Mouse (Mus musculus) lung, embryonic 15.5 days (tissue): Measurements from ENCODE around the gene Ttc29. TPM values are rescaled to one million over a fixed set of nuclear protein-coding genes. Genes with fewer than 3 reads are reported as not detected.

ENCODE experiments used
- ATAC-seq: fragments of 200-750 bp; cut with Nextera tagmentation; 2 replicates; pipeline ENCODE4 v1.8.0; 2017; ENCODE audit warnings: moderate number of reproducible peaks, borderline replicate concordance; ENCODE audit not compliant: low FRiP score, low TSS enrichment; ENCODE audit errors: extremely low read depth
- H3K27ac ChIP-seq: fragments of 300-500 bp; sonication (generic); 2 replicates; pipeline ENCODE4 v1.5.1; 2015; ENCODE audit warnings: moderate library complexity, mild to moderate bottlenecking, inconsistent platforms
- H3K27me3 ChIP-seq: fragments of 300-500 bp; sonication (generic); 2 replicates; pipeline ENCODE4 v1.6.1; 2015; ENCODE audit warnings: inconsistent platforms
- H3K36me3 ChIP-seq: fragments of 300-500 bp; sonication (generic); 2 replicates; pipeline ENCODE4 v1.6.1; 2015; ENCODE audit warnings: inconsistent platforms
- H3K4me1 ChIP-seq: fragments of 300-500 bp; sonication (generic); 2 replicates; pipeline ENCODE4 v1.6.1; 2015; ENCODE audit warnings: inconsistent platforms
- H3K4me2 ChIP-seq: fragments of 300-500 bp; sonication (generic); 2 replicates; pipeline ENCODE4 v1.6.1; 2015; ENCODE audit warnings: inconsistent platforms, mild to moderate bottlenecking, moderate library complexity
- H3K4me3 ChIP-seq: fragments of 300-500 bp; sonication (generic); 2 replicates; pipeline ENCODE4 v1.5.1; 2015; ENCODE audit warnings: mild to moderate bottlenecking, inconsistent platforms
- H3K9ac ChIP-seq: fragments of 300-500 bp; sonication (generic); 2 replicates; pipeline ENCODE4 v1.6.1; 2015; ENCODE audit warnings: inconsistent platforms
- H3K9me3 ChIP-seq: fragments of 300-500 bp; sonication (generic); 2 replicates; pipeline ENCODE4 v1.6.1; 2016; ENCODE audit warnings: inconsistent platforms
- WGBS: fragments of 180-500 bp; shearing (Covaris S2); methylation state at CpG from one replicate; pipeline ENCODE4 v1.1.7; 2015; 5-methylcytosine and 5-hydroxymethylcytosine counted together
- polyA plus RNA-seq: library from polyadenylated mRNA; unstranded; fragments of >200 nt; fragmentation: Nextera tagmentation; extraction: Ambion mirVana; gene quantifications from 2 replicates; pipeline ENCODE4 v1.2.1, GENCODE M21; 2015

The Ttc29 gene
- 1.3 and 2.0 TPM in 2 replicates for polyA plus RNA-seq

- peak; percentile 97 for ATAC-seq
- Histone ChIP-seq H3K4me3 (no peak within 1 kb of the TSS), H3K36me3 (no peaks in the 10 kb centered on the region), H3K27me3 (no peaks in the 10 kb centered on the region), H3K27ac (no peak within 1 kb of the TSS), H3K4me2 (peak within 1 kb of the TSS; percentile 44), H3K9ac (no peak within 1 kb of the TSS), H3K4me1 (peaks cover 9% of the 10 kb centered on the region), H3K9me3 (no peaks in the 10 kb centered on the region)
- WGBS = 3% methylated on average over 11 of the region's 11 CpGs
Measured at GRCm38 (mm10) chr8:78213074-78213473, at the start of gene Ttc29. TSS of gene Ttc29 (plus strand) at chr8:78213297.

DNA sequence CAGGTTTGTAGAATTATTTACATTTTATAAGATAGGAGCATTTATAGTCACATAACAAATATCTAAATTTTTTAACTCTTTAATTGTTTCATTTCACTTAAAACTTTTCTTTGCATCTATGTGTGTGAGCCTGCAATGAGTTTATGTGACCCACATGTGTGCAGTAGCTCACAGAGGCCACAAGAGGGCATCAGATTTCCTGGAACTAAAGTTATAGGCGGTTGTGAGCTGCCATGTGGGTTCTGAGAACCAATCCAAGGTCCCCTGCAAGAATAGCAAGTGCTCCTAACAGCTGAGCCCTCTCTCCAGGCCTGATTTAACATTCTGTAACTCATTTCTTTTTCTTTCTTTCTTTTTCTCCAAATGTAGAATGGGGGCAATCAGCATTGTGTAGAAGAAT is 41.7 kb upstream of the Ttc29 start:
- H3K4me3 ChIP-seq = no peak overlapping the region
- H3K9me3 ChIP-seq = no peaks in the 10 kb centered on the region
- no peaks in the 10 kb centered on the region for H3K4me1 ChIP-seq
- H3K4me2 ChIP-seq = no peak overlapping the region
- no peak for ATAC-seq
- no peak overlapping the region for H3K9ac ChIP-seq
- no peaks in the 10 kb centered on the region for H3K36me3 ChIP-seq
- 93% methylated on average over 1 of the region's 1 CpGs for WGBS
- no peaks in the 10 kb centered on the region for H3K27me3 ChIP-seq
- no peak overlapping the region for H3K27ac ChIP-seq

- no peak for ATAC-seq
- Histone ChIP-seq H3K4me1 (no peaks in the 10 kb centered on the region), H3K27me3 (no peaks in the 10 kb centered on the region), H3K4me3 (no peak overlapping the region), H3K36me3 (no peaks in the 10 kb centered on the region), H3K4me2 (no peak overlapping the region), H3K9ac (no peak overlapping the region), H3K9me3 (no peaks in the 10 kb centered on the region), H3K27ac (no peak overlapping the region)
- 83% methylated on average over 7 of the region's 7 CpGs for WGBS
Measured at GRCm38 (mm10) chr8:78182654-78183053, 30.4 kb upstream of the Ttc29 start.

GRCm38 (mm10) chr8:78183414-78183813 is 29.7 kb upstream of the Ttc29 start:
- no peaks in the 10 kb centered on the region for H3K4me1 ChIP-seq
- 81% methylated on average over 6 of the region's 6 CpGs for WGBS

GRCm38 (mm10) chr8:78187087-78187486 is 26.0 kb upstream of the Ttc29 start:
- H3K4me3 ChIP-seq = no peak overlapping the region
- H3K27ac ChIP-seq = no peak overlapping the region
- H3K9me3 ChIP-seq = no peaks in the 10 kb centered on the region
- no peaks in the 10 kb centered on the region for H3K4me1 ChIP-seq
- no peak for ATAC-seq
- no peak overlapping the region for H3K9ac ChIP-seq
- no peak overlapping the region for H3K4me2 ChIP-seq
- no peaks in the 10 kb centered on the region for H3K27me3 ChIP-seq
- no peaks in the 10 kb centered on the region for H3K36me3 ChIP-seq

More at GRCm38 (mm10) chr8:78183414-78183813, 29.7 kb upstream of the Ttc29 start:
- Histone ChIP-seq H3K27ac (no peak overlapping the region), H3K9ac (no peak overlapping the region), H3K27me3 (no peaks in the 10 kb centered on the region), H3K36me3 (no peaks in the 10 kb centered on the region), H3K9me3 (no peaks in the 10 kb centered on the region), H3K4me2 (no peak overlapping the region), H3K4me3 (no peak overlapping the region)
- ATAC-seq = no peak

- 17% methylated on average over 5 of the region's 5 CpGs for WGBS
- no peak overlapping the region for H3K4me2 ChIP-seq
- ATAC-seq = no peak
- no peak overlapping the region for H3K4me3 ChIP-seq
- no peaks in the 10 kb centered on the region for H3K36me3 ChIP-seq
- no peaks in the 10 kb centered on the region for H3K4me1 ChIP-seq
- H3K9me3 ChIP-seq = no peaks in the 10 kb centered on the region
- no peak overlapping the region for H3K27ac ChIP-seq
- H3K9ac ChIP-seq = no peak overlapping the region
- no peaks in the 10 kb centered on the region for H3K27me3 ChIP-seq
Measured at GRCm38 (mm10) chr8:78204229-78204628, 8.9 kb upstream of the Ttc29 start.

GRCm38 (mm10) chr8:78210424-78210823 is 2.7 kb upstream of the Ttc29 start:
- ATAC-seq = no peak
- Histone ChIP-seq H3K27me3 (no peaks in the 10 kb centered on the region), H3K9me3 (no peaks in the 10 kb centered on the region), H3K36me3 (no peaks in the 10 kb centered on the region), H3K9ac (no peak overlapping the region), H3K4me1 (peaks cover 9% of the 10 kb centered on the region), H3K4me2 (no peak overlapping the region), H3K27ac (no peak overlapping the region), H3K4me3 (no peak overlapping the region)
- WGBS = 52% methylated on average over 3 of the region's 3 CpGs

- H3K9ac ChIP-seq = no peak overlapping the region
- no peaks in the 10 kb centered on the region for H3K27me3 ChIP-seq
- no peak overlapping the region for H3K27ac ChIP-seq
- 22% methylated on average over 3 of the region's 3 CpGs for WGBS
- peaks cover 9% of the 10 kb centered on the region for H3K4me1 ChIP-seq
- H3K4me3 ChIP-seq = no peak overlapping the region
- H3K36me3 ChIP-seq = no peaks in the 10 kb centered on the region
- H3K4me2 ChIP-seq = no peak overlapping the region
- ATAC-seq = no peak
- no peaks in the 10 kb centered on the region for H3K9me3 ChIP-seq
Measured at GRCm38 (mm10) chr8:78214645-78215044, 1.5 kb downstream of the Ttc29 start.

GRCm38 (mm10) chr8:78226087-78226486 is 13.0 kb downstream of the Ttc29 start:
- 73% methylated on average over 4 of the region's 4 CpGs for WGBS
- no peak for ATAC-seq

GRCm38 (mm10) chr8:78230721-78231120 is 17.6 kb downstream of the Ttc29 start:
- no peak for ATAC-seq
- H3K4me1 ChIP-seq = no peaks in the 10 kb centered on the region
- no peak overlapping the region for H3K4me3 ChIP-seq
- no peak overlapping the region for H3K9ac ChIP-seq
- no peak overlapping the region for H3K4me2 ChIP-seq
- H3K27me3 ChIP-seq = no peaks in the 10 kb centered on the region
- H3K27ac ChIP-seq = no peak overlapping the region
- WGBS = 75% methylated on average over 2 of the region's 2 CpGs
- no peaks in the 10 kb centered on the region for H3K9me3 ChIP-seq
- H3K36me3 ChIP-seq = no peaks in the 10 kb centered on the region

More at GRCm38 (mm10) chr8:78226087-78226486, 13.0 kb downstream of the Ttc29 start:
- H3K9ac ChIP-seq = no peak overlapping the region
- H3K4me3 ChIP-seq = no peak overlapping the region
- H3K27ac ChIP-seq = no peak overlapping the region
- H3K27me3 ChIP-seq = no peaks in the 10 kb centered on the region
- H3K4me1 ChIP-seq = no peaks in the 10 kb centered on the region
- no peaks in the 10 kb centered on the region for H3K36me3 ChIP-seq
- no peaks in the 10 kb centered on the region for H3K9me3 ChIP-seq
- H3K4me2 ChIP-seq = no peak overlapping the region

DNA sequence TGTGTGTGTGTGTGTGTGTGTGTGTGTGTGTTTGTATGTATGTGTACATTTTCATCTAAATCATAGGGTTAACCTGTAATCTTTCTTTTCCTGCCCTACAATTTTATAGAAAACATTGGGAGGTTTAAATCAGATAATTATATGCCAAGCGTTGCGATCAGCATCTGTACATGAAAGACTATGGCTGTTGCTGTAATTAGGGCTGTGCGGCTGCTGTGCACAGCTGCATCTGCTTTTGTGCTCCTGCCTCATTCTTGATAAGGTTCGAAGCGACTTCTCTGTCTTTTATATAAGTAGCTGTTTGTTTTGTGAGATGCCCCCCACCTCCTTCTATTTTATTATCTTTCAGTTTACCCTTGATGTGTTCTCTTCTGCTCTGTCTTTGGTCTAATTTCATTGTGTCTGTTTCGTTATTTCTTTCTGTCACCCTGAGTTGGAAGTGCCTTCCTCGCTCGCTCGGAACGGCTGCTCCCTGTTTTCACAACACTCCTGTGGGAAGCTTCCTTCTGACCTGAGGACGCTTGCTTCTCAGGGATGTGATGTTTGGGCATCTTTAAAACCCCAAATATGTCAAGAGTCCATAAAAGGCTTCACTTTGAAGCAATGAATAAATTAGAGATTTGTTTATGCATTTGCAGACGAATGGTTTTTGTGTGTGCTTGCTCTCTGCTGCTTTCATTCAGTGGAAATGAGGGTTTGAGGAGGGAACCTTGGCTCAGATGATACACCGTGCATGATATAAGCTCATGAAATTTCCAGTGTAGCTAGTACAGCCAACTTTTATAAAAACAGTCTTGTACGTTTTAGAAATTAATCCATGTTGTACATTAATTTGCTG is 20.0 kb downstream of the Ttc29 start:
- Histone ChIP-seq H3K4me2 (peak overlapping the region; percentile 23; the same call in 1 of the 2 replicates), H3K36me3 (no peaks in the 10 kb centered on the region), H3K4me3 (no peak overlapping the region), H3K9me3 (no peaks in the 10 kb centered on the region), H3K4me1 (no peaks in the 10 kb centered on the region), H3K9ac (no peak overlapping the region), H3K27ac (no peak overlapping the region), H3K27me3 (no peaks in the 10 kb centered on the region)
- ATAC-seq = no peak
- WGBS = 36% methylated on average over 14 of the region's 14 CpGs

DNA sequence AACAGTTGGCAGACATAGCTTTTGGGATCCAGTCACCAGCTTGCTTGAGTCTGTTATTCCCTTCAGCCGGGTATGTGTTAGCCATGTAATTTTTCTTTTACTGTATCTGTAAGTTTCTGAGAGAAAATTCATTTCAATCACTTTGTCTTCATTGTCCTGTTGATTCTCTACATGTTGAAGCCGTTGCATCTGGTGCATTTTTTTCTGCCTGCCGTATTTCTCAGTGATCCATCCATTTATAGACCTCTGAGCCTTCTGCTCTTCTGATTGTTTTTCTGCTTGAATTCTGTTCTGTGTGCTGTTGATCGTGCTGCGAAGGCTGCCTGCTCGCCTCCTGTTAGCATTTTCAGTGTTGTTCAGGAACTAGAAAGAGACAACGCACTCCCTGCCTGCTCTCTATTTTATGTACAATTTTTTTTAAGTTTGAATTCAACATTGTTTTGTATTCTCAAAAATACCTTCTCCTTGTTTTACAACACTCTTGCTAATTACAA is 20.7 kb downstream of the Ttc29 start:
- H3K36me3 ChIP-seq = no peaks in the 10 kb centered on the region
- no peaks in the 10 kb centered on the region for H3K4me1 ChIP-seq
- WGBS = 61% methylated on average over 7 of the region's 7 CpGs
- H3K9ac ChIP-seq = no peak overlapping the region
- H3K27me3 ChIP-seq = no peaks in the 10 kb centered on the region
- H3K4me3 ChIP-seq = no peak overlapping the region
- H3K27ac ChIP-seq = no peak overlapping the region
- H3K9me3 ChIP-seq = no peaks in the 10 kb centered on the region
- H3K4me2 ChIP-seq = no peak overlapping the region
- no peak for ATAC-seq
